Mouse (Mus musculus) heart, adult 2 months (tissue): ENCODE measurements around the gene Spag6. TPM values are rescaled to one million over a fixed set of nuclear protein-coding genes. Genes with fewer than 3 reads are reported as not detected.

ENCODE experiments used
- DNase-seq, 2 experiments: peaks; one replicate each; pipeline ENCODE4 v3.0.0; 2021
- H3K27ac ChIP-seq: fragments of 200-600 bp; 2 replicates; pipeline ENCODE4 v1.8.1; 2022
- H3K27me3 ChIP-seq: fragments of 200-500 bp; 2 replicates; pipeline ENCODE4 v1.6.1; 2012; ENCODE audit warnings: mild to moderate bottlenecking, low read length, inconsistent platforms, mixed read lengths; ENCODE audit not compliant: control insufficient read depth, insufficient read depth
- H3K36me3 ChIP-seq: fragments of 200-500 bp; 2 replicates; pipeline ENCODE4 v1.6.1; 2012; ENCODE audit warnings: low read length, inconsistent platforms; ENCODE audit not compliant: control insufficient read depth, insufficient read depth
- H3K4me1 ChIP-seq: fragments of 200-500 bp; 2 replicates; pipeline ENCODE4 v1.6.1; 2011; ENCODE audit warnings: low read length; ENCODE audit not compliant: control insufficient read depth, insufficient read depth
- H3K4me3 ChIP-seq: fragments of 200-600 bp; 2 replicates; pipeline ENCODE4 v1.8.1; 2022
- H3K79me2 ChIP-seq: fragments of 200-500 bp; replicated peaks from 2 replicates; pipeline ENCODE4 v1.6.1; 2012; ENCODE audit warnings: mild to moderate bottlenecking, inconsistent platforms, low read length, moderate library complexity, mixed read lengths; ENCODE audit not compliant: control insufficient read depth, insufficient read depth
- H3K9ac ChIP-seq: fragments of 200-500 bp; 2 replicates; pipeline ENCODE4 v1.6.1; 2012; ENCODE audit warnings: low read depth, mild to moderate bottlenecking, control low read depth, inconsistent platforms, low read length, mixed read lengths
- CTCF ChIP-seq: fragments of 200-600 bp; IDR thresholded peaks from 2 replicates; pipeline ENCODE4 v1.8.1; 2022; ENCODE audit warnings: antibody characterized with exemption, mild to moderate bottlenecking, moderate library complexity
- EP300 ChIP-seq: fragments of 200-500 bp; IDR thresholded peaks from 2 replicates; pipeline ENCODE4 v1.6.1; 2011; ENCODE audit warnings: low read depth, low read length, control low read depth; ENCODE audit not compliant: insufficient read depth
- POLR2A ChIP-seq: fragments of 200-500 bp; IDR thresholded peaks from 2 replicates; pipeline ENCODE4 v1.6.1; 2011; ENCODE audit warnings: mild to moderate bottlenecking, low read depth, low read length, control low read depth; ENCODE audit not compliant: insufficient read depth
- WGBS: fragments of 180-500 bp; shearing (Covaris S2); methylation state at CpG from one replicate; pipeline ENCODE4 v1.1.7; 2018; 5-methylcytosine and 5-hydroxymethylcytosine counted together
- intact Hi-C: fragments of 180-260 bp; cut with DNase I; formaldehyde crosslinking; loops from one replicate; pipeline ENCODE4 v1.15.1; 2025
- polyA plus RNA-seq: library from polyadenylated mRNA; depleted of rRNA; stranded (reverse); fragments of >200 nt; gene quantifications from 2 replicates; pipeline ENCODE4 v1.2.3, GENCODE M21; 2012
- total RNA-seq, 2 experiments: library from RNA; stranded (reverse); gene quantifications; 2 replicates each; pipeline ENCODE4 v1.2.3; 2021

Spag6 gene
- total and polyA plus RNA-seq, 3 experiments: 0.20 to 0.36 (median 0.26) TPM

GRCm38 (mm10) chr2:18693491-18693870 is 351 bp upstream of the Spag6 start:
- Histone ChIP-seq H3K27ac (peak overlapping the region; percentile 98), H3K4me3 (peak overlapping the region; percentile 77), H3K4me1 (peaks cover 4% of the 10 kb centered on the region; the same call in 1 of the 2 replicates), H3K36me3 (no peaks in the 10 kb centered on the region), H3K9ac (no peak overlapping the region), H3K27me3 (peaks cover 28% of the 10 kb centered on the region), H3K79me2 (no peaks in the 10 kb centered on the region)
- DNase-seq: no peak
- TF ChIP-seq POLR2A (no peak), EP300 (no peak), CTCF (no peak)
- 2% methylated on average over 5 of the region's 5 CpGs for WGBS
- intact Hi-C loops: loop anchor here (5.0 to 10.0 kb wide), 5 partner anchors 74 to 661 kb away; partner anchors contain the start of genes 4930426L09Rik and Pip4k2a

- peaks cover 3% of the 10 kb centered on the region; the same call in 1 of the 2 replicates for H3K4me1 ChIP-seq
- no peaks in the 10 kb centered on the region for H3K36me3 ChIP-seq
- H3K9ac ChIP-seq: peak overlapping the region; percentile 96
- peak overlapping the region; percentile 77 for H3K4me3 ChIP-seq
- TF ChIP-seq POLR2A (no peak), CTCF (no peak), EP300 (no peak)
- peak overlapping the region; percentile 98 for H3K27ac ChIP-seq
- 1% methylated on average over 20 of the region's 20 CpGs for WGBS
- intact Hi-C loops: loop anchor here (2.0 to 10.0 kb wide), 6 partner anchors 16 to 662 kb away; partner anchors contain the start of genes 4930426L09Rik and Pip4k2a
- no peaks in the 10 kb centered on the region for H3K79me2 ChIP-seq
- no peak for DNase-seq
- H3K27me3 ChIP-seq: peaks cover 27% of the 10 kb centered on the region
These were observed 749 bp downstream of the Spag6 start for GRCm38 (mm10) chr2:18694611-18694950.

GRCm38 (mm10) chr2:18695163-18695562 is 1.3 kb downstream of the Spag6 start:
- Histone ChIP-seq H3K79me2 (no peaks in the 10 kb centered on the region), H3K27ac (no peak overlapping the region), H3K9ac (no peak overlapping the region), H3K4me3 (no peak overlapping the region), H3K27me3 (peaks cover 23% of the 10 kb centered on the region), H3K4me1 (peaks cover 3% of the 10 kb centered on the region; the same call in 1 of the 2 replicates), H3K36me3 (no peaks in the 10 kb centered on the region)
- no peak for DNase-seq
- 32% methylated on average over 8 of the region's 8 CpGs for WGBS
- intact Hi-C loops: loop anchor here (2.0 to 10.0 kb wide), 2 partner anchors 16 to 580 kb away; no protein-coding TSS in a partner anchor
- TF ChIP-seq CTCF (no peak), EP300 (no peak), POLR2A (no peak)

- peaks cover 21% of the 10 kb centered on the region for H3K27me3 ChIP-seq
- WGBS: 34% methylated on average over 7 of the region's 7 CpGs
- H3K4me1 ChIP-seq: peaks cover 3% of the 10 kb centered on the region; the same call in 1 of the 2 replicates
- no peak overlapping the region for H3K27ac ChIP-seq
- no peaks in the 10 kb centered on the region for H3K79me2 ChIP-seq
- DNase-seq: no peak
- TF ChIP-seq EP300 (no peak), CTCF (no peak), POLR2A (no peak)
- H3K4me3 ChIP-seq: no peak overlapping the region
- intact Hi-C loops: loop anchor here (2.0 to 10.0 kb wide), 2 partner anchors 17 to 579 kb away; no protein-coding TSS in a partner anchor
- no peak overlapping the region for H3K9ac ChIP-seq
- no peaks in the 10 kb centered on the region for H3K36me3 ChIP-seq
These were observed 1.9 kb downstream of the Spag6 start for GRCm38 (mm10) chr2:18695629-18696150.

GRCm38 (mm10) chr2:18697591-18698244 is 3.9 kb downstream of the Spag6 start:
- H3K27ac ChIP-seq: no peak overlapping the region
- peaks cover 18% of the 10 kb centered on the region for H3K27me3 ChIP-seq
- H3K36me3 ChIP-seq: no peaks in the 10 kb centered on the region
- no peak for TF ChIP-seq CTCF
- TF ChIP-seq EP300: no peak
- TF ChIP-seq POLR2A: no peak
- H3K4me1 ChIP-seq: peaks cover 3% of the 10 kb centered on the region; the same call in 1 of the 2 replicates
- DNase-seq: no peak
- intact Hi-C loops: loop anchor here (10.0 kb wide), 1 partner anchor 577 kb away; no protein-coding TSS in a partner anchor
- H3K4me3 ChIP-seq: no peak overlapping the region
- no peaks in the 10 kb centered on the region for H3K79me2 ChIP-seq
- no peak overlapping the region for H3K9ac ChIP-seq
- WGBS: 11% methylated on average over 4 of the region's 4 CpGs
